Mouse (Mus musculus): Measurements from ENCODE around the gene Dse. TPM values are rescaled to one million over a fixed set of nuclear protein-coding genes. Genes with fewer than 3 reads are reported as not detected.
A peak's percentile ranks its signal among the peaks of the same experiment; 100 is the strongest.
"Not testable (repeated sequence)": the region's sequence is repeated elsewhere in the genome, so short reads cannot be mapped to it uniquely, and the experiment has no call there.

The Dse gene
- 10 to 100 TPM in 1 of 2 experiments, 1 to 10 TPM in 1; 6.1 to 10.1 TPM for total RNA-seq (2021)
- long read RNA-seq, experiment 1, full-length matches to known transcripts: 3 of 4 reads
- long read RNA-seq, experiment 1, partial matches to known transcripts: 0 of 4 reads
- long read RNA-seq, experiment 1, other reads (novel, unspliced or antisense): 1 of 4 reads
- long read RNA-seq, experiment 2, full-length matches to known transcripts: 2 of 3 reads
- long read RNA-seq, experiment 2, partial matches to known transcripts: 0 of 3 reads
- long read RNA-seq, experiment 2, other reads (novel, unspliced or antisense): 1 of 3 reads

GRCm38 (mm10) chr10:34207503-34207850 lies at the start of gene Dse:
Gene Dse (minus strand): TSS chr10:34207715.
- peak in 1 of 2 experiments; percentile 17 for DNase-seq (ENCODE audit: low spot score in 2 of 2)

GRCm38 (mm10) chr10:34252833-34253232 lies 45.3 kb upstream of the Dse start:
- not testable (repeated sequence) for DNase-seq (ENCODE audit: low spot score in 2 of 2)

- no peak for DNase-seq (ENCODE audit: low spot score in 2 of 2)
Observed at GRCm38 (mm10) chr10:34249594-34249993, 42.1 kb upstream of the Dse start.

DNA sequence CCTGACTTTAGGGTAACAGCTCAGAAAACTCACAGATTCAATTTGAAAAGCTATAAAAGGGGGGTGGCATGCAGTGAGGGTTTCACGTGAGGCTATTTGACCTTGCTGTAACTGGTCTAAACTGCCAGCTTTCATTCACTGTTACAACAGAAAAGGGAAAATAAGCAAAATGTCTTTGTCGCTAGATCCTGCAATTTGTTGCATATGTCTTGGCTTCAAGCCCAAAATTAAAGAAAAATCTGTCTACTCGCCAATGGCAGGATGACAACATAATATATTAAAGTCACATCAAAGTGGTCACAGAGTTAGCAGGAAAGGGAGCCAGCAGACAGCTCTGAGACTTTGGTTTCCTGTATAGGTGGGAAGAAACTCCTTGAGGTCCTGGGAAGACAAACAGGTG lies 40.2 kb upstream of the Dse start:
- no peak for DNase-seq (ENCODE audit: low spot score in 2 of 2)

DNA sequence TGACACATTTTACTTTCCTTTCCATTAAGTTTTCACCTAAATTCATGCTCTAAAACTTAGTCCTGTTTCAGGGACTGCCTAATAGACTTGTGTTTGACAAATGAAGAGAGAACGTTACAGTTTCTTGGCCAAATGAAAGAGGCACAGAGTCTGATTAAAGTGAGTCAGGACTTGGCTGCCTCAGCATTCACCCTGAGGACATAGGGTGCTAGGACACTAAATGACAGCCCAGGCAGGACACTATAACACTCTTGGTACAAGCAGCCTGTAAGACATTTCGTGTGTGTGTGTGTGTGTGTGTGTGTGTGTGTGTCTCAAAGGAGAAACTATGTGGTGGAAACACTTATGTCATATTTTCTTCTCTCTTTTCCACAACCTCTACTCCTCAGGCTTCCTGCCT lies 38.6 kb upstream of the Dse start:
- no peak for DNase-seq (ENCODE audit: low spot score in 2 of 2)

- DNase-seq (ENCODE audit: low spot score in 2 of 2): no peak
Observed at GRCm38 (mm10) chr10:34244745-34245144, 37.2 kb upstream of the Dse start.

- no peak for DNase-seq (ENCODE audit: low spot score in 2 of 2)
Observed at GRCm38 (mm10) chr10:34238536-34238935, 31.0 kb upstream of the Dse start.

DNA sequence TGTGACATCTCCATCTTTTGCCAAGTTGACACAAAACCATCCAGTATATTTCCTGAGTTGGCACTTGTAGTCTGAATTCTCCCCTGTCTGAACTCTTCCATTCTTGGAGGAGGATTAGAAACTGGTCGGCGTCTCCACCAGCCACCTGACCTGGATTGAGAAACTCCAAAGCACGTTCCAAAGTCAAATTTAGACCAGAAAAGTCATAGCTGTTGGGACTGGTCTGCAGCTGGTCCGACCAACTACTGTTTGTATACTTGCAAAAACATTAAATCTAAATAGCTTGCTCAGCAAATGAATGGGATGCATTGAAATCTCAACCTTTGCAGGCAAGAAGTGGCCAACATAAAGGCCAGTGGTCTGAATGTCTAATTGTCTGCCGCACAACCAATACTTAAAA lies 29.1 kb upstream of the Dse start:
- no peak for DNase-seq (ENCODE audit: low spot score in 2 of 2)

GRCm38 (mm10) chr10:34235384-34235783 lies 27.9 kb upstream of the Dse start:
- no peak for DNase-seq (ENCODE audit: low spot score in 2 of 2)

- no peak for DNase-seq (ENCODE audit: low spot score in 2 of 2)
Observed at GRCm38 (mm10) chr10:34233931-34234745, 26.6 kb upstream of the Dse start.

DNA sequence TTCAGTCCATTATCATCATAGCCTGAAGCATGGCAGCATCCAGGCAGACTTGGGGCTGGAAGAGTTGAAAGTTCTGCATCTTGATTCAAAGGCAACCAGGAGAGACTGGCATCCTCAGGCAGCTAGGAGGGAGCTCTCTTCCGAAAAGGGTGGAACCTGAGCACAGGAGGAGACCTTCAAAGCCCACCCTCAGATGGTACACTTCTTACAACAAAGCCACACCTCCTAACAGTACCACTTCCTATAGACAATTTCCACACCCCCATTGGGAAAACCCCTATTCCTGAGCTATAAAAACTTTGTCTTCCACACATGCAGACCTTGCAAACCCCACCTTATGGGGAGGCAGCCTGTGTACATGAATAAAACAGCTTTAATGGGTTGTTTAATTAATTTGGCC lies 25.9 kb upstream of the Dse start:
- DNase-seq (ENCODE audit: low spot score in 2 of 2): no peak

DNA sequence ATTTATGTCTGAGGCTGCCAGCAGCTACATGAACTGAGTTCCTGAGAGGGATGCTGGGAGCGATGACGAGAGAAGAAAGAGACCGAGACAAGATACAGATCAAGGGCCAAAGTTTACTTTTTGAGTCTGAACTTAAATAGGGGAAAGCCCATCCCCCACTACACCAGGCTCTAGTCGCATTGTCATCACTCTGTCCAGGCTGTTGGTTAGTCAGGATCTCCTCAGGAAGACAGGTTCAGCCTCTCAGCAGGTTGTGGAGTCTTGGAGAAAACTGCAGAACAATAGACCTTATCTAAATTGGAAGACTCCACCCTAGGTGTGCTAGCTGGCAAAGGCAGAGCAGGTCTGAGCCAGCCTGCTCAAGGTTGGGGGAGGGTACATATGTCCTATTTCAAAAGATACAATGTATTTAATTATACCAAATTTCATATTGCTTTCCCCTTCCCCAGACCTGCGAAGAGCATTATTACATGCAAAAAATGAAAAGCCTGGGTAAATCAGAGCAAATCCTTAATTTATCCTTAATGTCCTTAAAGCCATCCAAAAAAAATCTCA lies 22.7 kb upstream of the Dse start:
- DNase-seq (ENCODE audit: low spot score in 2 of 2): no peak

DNA sequence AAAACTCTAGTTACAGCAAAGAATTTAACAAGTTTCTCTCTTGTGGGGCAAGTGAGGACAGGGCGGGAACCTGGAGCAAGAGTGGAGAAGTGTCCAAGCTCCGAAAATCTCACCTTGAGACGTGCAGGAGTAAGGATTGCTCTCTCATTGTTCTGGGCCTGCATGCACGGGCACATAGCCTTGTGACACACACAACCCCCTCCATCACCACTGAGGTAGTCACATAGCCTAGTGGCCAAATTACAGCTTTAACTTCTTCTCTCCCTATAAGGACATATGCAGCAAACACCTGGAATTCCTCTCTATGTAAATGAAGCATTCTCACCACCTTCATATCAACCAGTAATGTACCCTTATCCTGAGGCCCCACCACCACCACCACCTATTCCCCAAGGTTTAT lies 22.0 kb upstream of the Dse start:
- no peak for DNase-seq (ENCODE audit: low spot score in 2 of 2)

DNA sequence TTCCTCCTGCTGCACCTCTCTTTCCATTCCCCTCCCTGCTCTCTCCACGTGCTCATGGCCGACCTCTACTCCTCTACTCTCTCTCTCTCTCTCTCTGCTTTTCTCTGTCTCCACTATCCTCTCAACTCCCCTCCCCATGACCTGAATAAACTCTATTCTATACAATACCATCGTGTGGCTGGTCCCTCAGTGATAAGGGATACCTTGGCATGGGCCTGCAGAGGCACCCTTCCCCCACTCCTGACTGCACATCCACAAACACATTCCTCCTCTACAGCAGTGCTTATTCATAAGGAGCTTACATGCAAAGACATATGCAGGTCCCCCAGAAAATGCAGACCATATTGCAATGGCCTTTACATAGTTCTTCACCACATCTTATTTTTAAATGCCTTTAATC lies 16.1 kb upstream of the Dse start:
- DNase-seq (ENCODE audit: low spot score in 2 of 2): no peak

DNA sequence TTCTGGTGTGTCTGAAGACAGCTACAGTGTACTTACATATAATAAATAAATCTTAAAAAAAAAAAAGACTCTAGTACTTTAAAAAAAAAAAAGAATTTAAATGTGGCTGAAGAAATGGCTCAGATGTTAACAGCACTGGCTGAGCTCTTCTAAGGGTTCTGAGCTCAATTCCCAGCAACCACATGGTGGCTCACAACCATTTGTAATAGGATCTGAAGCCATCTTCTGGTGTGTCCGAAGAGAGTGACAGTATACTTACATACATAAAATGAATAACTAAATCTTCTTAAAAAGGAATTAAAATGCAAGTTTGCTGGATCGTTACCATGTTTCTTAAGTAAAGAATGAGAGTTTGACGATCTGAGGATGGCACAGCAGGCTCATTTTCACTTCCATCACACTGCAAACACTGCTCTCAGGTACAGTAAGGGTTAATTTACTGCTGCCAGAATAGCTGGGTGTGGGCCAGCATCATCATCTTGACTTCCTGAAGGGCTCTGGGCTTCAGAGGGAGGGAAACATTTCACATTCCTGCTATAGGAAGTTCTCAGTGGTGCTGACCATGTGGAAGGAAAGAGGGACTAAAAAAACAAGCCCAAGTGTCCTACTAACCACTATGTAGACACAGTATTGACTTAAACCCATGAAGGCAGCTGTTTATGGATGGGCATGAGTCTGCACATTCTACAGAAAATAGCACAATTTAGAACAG lies 14.6 kb upstream of the Dse start:
- no peak for DNase-seq (ENCODE audit: low spot score in 2 of 2)

GRCm38 (mm10) chr10:34218191-34218590 lies 10.7 kb upstream of the Dse start:
- DNase-seq (ENCODE audit: low spot score in 2 of 2): no peak

DNA sequence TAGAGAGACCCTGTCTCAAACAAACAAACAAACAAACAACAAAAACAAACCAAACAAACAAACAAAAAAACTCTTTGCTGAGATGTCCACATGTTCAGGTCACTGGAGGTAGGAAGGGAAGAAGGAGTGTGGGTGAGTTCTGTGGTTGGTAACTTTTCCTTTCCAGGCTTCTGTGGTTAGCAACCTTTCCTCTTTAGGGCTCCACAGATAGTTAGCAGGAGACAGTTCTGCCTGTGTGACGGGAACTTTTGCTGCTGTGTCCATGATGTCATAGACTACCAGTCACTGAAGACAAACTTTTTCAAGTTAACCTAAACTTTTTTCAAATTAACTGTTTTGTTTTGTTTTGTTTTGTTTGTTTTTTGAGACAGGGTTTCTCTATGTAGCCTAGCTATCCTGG lies 8.2 kb upstream of the Dse start:
- no peak for DNase-seq (ENCODE audit: low spot score in 2 of 2)

DNA sequence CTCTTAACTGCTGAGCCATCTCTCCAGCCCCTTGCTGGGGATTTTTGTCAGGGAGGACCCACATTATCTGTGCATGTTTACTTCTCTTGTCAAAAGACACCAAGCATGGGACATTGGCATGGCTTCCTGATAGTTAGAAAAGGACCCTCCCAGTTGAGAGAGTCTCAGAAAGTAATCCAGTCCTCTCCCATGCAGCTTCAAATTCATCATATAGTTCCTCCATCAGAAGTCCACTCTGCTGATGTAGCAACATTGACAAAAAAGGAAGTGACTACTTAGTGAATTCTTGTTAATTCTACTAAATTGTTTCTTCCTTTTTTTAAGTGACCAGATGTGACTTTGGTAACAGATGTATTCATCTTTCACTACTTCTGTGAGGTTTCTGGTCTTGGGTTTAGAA lies 2.4 kb upstream of the Dse start:
- no peak for DNase-seq (ENCODE audit: low spot score in 2 of 2)

GRCm38 (mm10) chr10:34208031-34208430 lies 516 bp upstream of the Dse start:
- DNase-seq (ENCODE audit: low spot score in 2 of 2): no peak

- peak; percentile 35 to 53 for DNase-seq (ENCODE audit: low spot score in 2 of 2)
Observed at GRCm38 (mm10) chr10:34206783-34207502, 572 bp downstream of the Dse start.

DNA sequence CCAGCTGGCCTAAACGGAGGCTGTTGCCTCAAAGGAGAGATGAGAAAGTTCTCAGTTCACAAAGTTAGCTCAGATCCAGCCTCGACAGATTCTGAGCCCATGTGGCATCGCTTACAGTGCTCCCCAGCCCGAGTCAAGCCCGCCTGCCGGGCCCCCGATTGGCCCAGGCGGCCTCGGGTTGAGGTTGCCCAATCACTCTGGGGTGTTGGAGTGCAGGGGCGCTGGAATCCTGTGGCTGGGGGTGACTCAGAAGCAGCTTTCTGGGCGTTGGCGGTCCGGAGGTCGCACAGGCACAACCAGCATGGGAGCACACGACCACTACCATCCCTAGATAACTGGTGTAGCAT lies 1.1 kb downstream of the Dse start:
- DNase-seq (ENCODE audit: low spot score in 2 of 2): peak in 1 of 2 experiments; percentile 38

Measured in left cerebral cortex, adult 18-20 months (tissue).